Comparison of ENCODE assay signal across 8 mouse cellular contexts in the genomic region with DNA sequence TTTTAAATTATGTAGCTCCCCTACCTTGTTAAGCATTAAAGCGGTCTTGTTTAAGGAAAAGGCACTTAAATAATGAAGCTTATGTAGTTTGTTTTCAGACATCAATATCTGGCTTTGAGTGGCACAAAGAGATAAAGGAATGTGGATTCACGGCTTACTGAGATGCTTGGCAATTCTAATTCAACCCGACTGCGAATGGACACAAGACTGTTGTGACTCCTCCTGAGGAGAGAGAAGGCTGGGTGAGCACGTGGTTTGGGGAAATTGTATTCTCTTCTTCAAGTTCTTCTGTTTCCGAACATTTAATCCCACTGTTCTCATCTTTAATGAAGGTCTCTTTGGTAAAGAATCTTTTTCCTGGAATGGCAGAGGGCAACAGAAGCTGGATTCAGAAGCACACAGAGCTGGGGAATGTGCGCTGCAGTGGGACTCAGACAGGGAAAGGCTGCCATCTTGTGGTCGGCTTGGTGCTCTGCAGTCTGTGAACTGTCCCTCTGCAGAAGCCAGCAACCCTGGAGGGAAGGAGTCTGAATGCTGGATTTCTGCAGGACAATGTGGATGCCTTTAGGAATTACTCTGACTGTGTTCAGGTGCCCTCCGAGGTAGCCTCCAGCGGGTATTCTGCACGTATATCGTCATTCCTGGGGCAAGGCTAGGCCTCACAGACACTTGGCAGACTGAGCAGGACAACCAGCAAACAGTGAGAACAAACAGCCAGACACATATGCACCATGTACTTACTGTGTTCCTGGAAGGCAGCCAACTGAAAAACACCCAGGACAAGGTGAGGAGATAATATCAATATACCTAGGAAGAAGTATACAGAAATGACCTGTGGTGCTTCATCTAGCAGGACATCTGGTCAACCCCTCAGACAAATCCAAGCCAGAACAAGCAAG. TPM values are rescaled to one million over a fixed set of nuclear protein-coding genes. Genes with fewer than 3 reads are reported as not detected.
DNase-seq lines count a peak whose midpoint lies in the region; ATAC-seq and TF ChIP-seq lines count a peak whose summit lies in the region.
"Had no signal": no experiment of that assay in that cellular context is flagged by ENCODE, and none has a peak within 500 bp of the region (broad histone marks: within the 10 kb centered on the region; RNA-seq: fewer than 3 reads in every experiment).

No protein-coding gene starts in this region.

- ATAC-seq in Patski: peak; percentile 94
- peak; percentile 91 for ATAC-seq in forebrain, embryonic 12.5 days (ENCODE audit: low FRiP score)
- ATAC-seq in hindbrain, embryonic 11.5 days (ENCODE audit: low FRiP score): peak; percentile 88

- 13% methylated on average over 12 of the region's 12 CpGs for WGBS in forebrain, embryonic 12.5 days
- WGBS in hindbrain, embryonic 11.5 days: 17% methylated on average over 12 of the region's 12 CpGs

- no peaks in the 10 kb centered on the region for H3K36me3 ChIP-seq in forebrain, embryonic 12.5 days (replicated peaks)
- no peaks in the 10 kb centered on the region for H3K36me3 ChIP-seq in hindbrain, embryonic 11.5 days (ENCODE audit: control insufficient read depth, insufficient read depth, low read length)

- no peak overlapping the region for H3K27ac ChIP-seq in forebrain, embryonic 12.5 days
- no peak overlapping the region for H3K27ac ChIP-seq in hindbrain, embryonic 11.5 days (ENCODE audit: low read depth, low read length)

- H3K9ac ChIP-seq in forebrain, embryonic 12.5 days: no peak overlapping the region
- no peak overlapping the region for H3K9ac ChIP-seq in hindbrain, embryonic 11.5 days (ENCODE audit: low read depth, low read length)

- POLR2A ChIA-PET in Patski (lab: Charles Lee): no interaction called here

- DNase-seq in Patski (ENCODE audit: low read depth, low spot score): peak; percentile 4
- peak; percentile 25 for DNase-seq in c-Kit-positive CD71-positive TER-119-positive erythroid progenitor cells, embryonic 14.5 days (ENCODE audit: low spot score)
- peak; percentile 87 for DNase-seq in hindbrain, embryonic 11.5 days (ENCODE audit: low spot score)
- DNase-seq in layer of hippocampus, adult 9-10 months (ENCODE audit: low spot score): peak; percentile 67
- DNase-seq in lung, postnatal 10 days: peak; percentile 73
- peak; percentile 80 to 87 for DNase-seq in right cerebral cortex, postnatal 10 days (ENCODE audit: low spot score in 2 of 2)

- no peak overlapping the region for H3K4me2 ChIP-seq in forebrain, embryonic 12.5 days
- H3K4me2 ChIP-seq in hindbrain, embryonic 11.5 days (replicated peaks; ENCODE audit: low read depth, low read length): no peak overlapping the region

- in situ Hi-C loops in Patski (cut with MboI; ENCODE audit: low pct_unique_long_range_greater_than_20kb): no loop called here

- TF ChIP-seq CTCF in Patski (IDR thresholded peaks at IDR 0.05): peak; percentile 94

- H3K4me1 ChIP-seq in forebrain, embryonic 12.5 days: no peaks in the 10 kb centered on the region
- H3K4me1 ChIP-seq in hindbrain, embryonic 11.5 days (replicated peaks; ENCODE audit: control insufficient read depth, insufficient read depth, low read length): no peaks in the 10 kb centered on the region
- H3K4me1 ChIP-seq: megakaryocyte, embryonic 14.5 days had no signal

- no peaks in the 10 kb centered on the region for H3K9me3 ChIP-seq in forebrain, embryonic 12.5 days
- H3K9me3 ChIP-seq in hindbrain, embryonic 11.5 days (ENCODE audit: control insufficient read depth, low read length): no peaks in the 10 kb centered on the region
- H3K9me3 ChIP-seq: megakaryocyte, embryonic 14.5 days had no signal

- CTCF ChIA-PET in Patski (lab: Charles Lee): interaction anchor here (1.0 to 1.2 kb wide), 2 partner anchors 9 to 41 kb away, joined by 3 read pairs; no protein-coding TSS in a partner anchor

- peaks cover 13% of the 10 kb centered on the region for H3K27me3 ChIP-seq in Patski
- H3K27me3 ChIP-seq in forebrain, embryonic 12.5 days: peaks cover 34% of the 10 kb centered on the region
- H3K27me3 ChIP-seq in hindbrain, embryonic 11.5 days (ENCODE audit: control insufficient read depth, insufficient read depth, low read length): peaks cover 3% of the 10 kb centered on the region

- no peak overlapping the region for H3K4me3 ChIP-seq in forebrain, embryonic 12.5 days (replicated peaks)
- H3K4me3 ChIP-seq in hindbrain, embryonic 11.5 days (ENCODE audit: low read depth, low read length): no peak overlapping the region
- H3K4me3 ChIP-seq: megakaryocyte, embryonic 14.5 days had no signal

RNA-seq across cellular contexts. Expression of a gene that starts 54.0 kb away (rescaled TPM):
- polyA plus RNA-seq in Patski (2021): not detected
- polyA plus RNA-seq in forebrain, embryonic 12.5 days (2016; fragmentation: Nextera tagmentation; extraction: Ambion mirVana): 1.4 and 2.2 TPM in 2 replicates
- polyA plus RNA-seq in hindbrain, embryonic 11.5 days (2014; fragmentation: Nextera tagmentation; extraction: Ambion mirVana): 1.9 and 2.5 TPM in 2 replicates

Comparison
In these comparisons a context has a peak if more than half of its experiments do, and no peak if none do; other contexts are left out.
1. DNase-seq: peak in every context shown above with its lines; median percentile 87 in hindbrain, embryonic 11.5 days; 84 in right cerebral cortex, postnatal 10 days; 73 in lung, postnatal 10 days; 67 in layer of hippocampus, adult 9-10 months; 25 in c-Kit-positive CD71-positive TER-119-positive erythroid progenitor cells, embryonic 14.5 days; 4 in Patski.